Mouse (Mus musculus): Measurements from ENCODE around the gene Cyfip1. TPM values are rescaled to one million over a fixed set of nuclear protein-coding genes. Genes with fewer than 3 reads are reported as not detected.

Cyfip1 gene
- polyA plus RNA-seq, 1 experiment from 2014 or later, result 105 TPM

- no peaks in the 10 kb centered on the region for H3K27me3 ChIP-seq (ENCODE audit: control insufficient read depth, insufficient read depth, low read length)
- no peaks in the 10 kb centered on the region for H3K4me1 ChIP-seq (ENCODE audit: control insufficient read depth, insufficient read depth, low read length)
- ATAC-seq (ENCODE audit: insufficient read depth, low FRiP score), result no peak
- H3K36me3 ChIP-seq (ENCODE audit: control insufficient read depth, insufficient read depth, low read length), result 0 out of 2 replicates have a peak, but pooled peaks cover 2% of the 10 kb centered on the region
- no peak overlapping the region for H3K4me3 ChIP-seq (replicated peaks; ENCODE audit: low read length)
- H3K9ac ChIP-seq (ENCODE audit: low read length), result no peak overlapping the region
- no peaks in the 10 kb centered on the region for H3K9me3 ChIP-seq (replicated peaks; ENCODE audit: control insufficient read depth, low read length)
- 93% methylated on average over 2 of the region's 2 CpGs for WGBS
- H3K4me2 ChIP-seq (ENCODE audit: low read depth, low read length), result no peak overlapping the region
- H3K27ac ChIP-seq (ENCODE audit: low read length), result no peak overlapping the region
These were observed 132.9 kb downstream of the Cyfip1 start for GRCm38 (mm10) chr7:55974429-55974828.

- H3K27me3 ChIP-seq (ENCODE audit: control insufficient read depth, insufficient read depth, low read length), result no peaks in the 10 kb centered on the region
- no peak for ATAC-seq (ENCODE audit: insufficient read depth, low FRiP score)
- no peaks in the 10 kb centered on the region for H3K9me3 ChIP-seq (replicated peaks; ENCODE audit: control insufficient read depth, low read length)
- 83% methylated on average over 2 of the region's 2 CpGs for WGBS
- 0 out of 2 replicates have a peak, but pooled peaks cover 3% of the 10 kb centered on the region for H3K36me3 ChIP-seq (ENCODE audit: control insufficient read depth, insufficient read depth, low read length)
- H3K4me2 ChIP-seq (ENCODE audit: low read depth, low read length), result no peak overlapping the region
- no peaks in the 10 kb centered on the region for H3K4me1 ChIP-seq (ENCODE audit: control insufficient read depth, insufficient read depth, low read length)
- H3K4me3 ChIP-seq (replicated peaks; ENCODE audit: low read length), result no peak overlapping the region
- H3K27ac ChIP-seq (ENCODE audit: low read length), result no peak overlapping the region
- H3K9ac ChIP-seq (ENCODE audit: low read length), result no peak overlapping the region
These were observed 140.0 kb downstream of the Cyfip1 start for GRCm38 (mm10) chr7:55981511-55981910.

Other genes with a start within 250 kb of the Cyfip1 start
- gene Siglech, start 73.6 kb upstream of the Cyfip1 start, polyA plus RNA-seq (2015; fragmentation: Nextera tagmentation; extraction: Ambion mirVana), result 0.96 and 0.97 TPM in 2 replicates
- 25.7 and 31.5 TPM in 2 replicates for gene Tubgcp5, start 47.6 kb upstream of the Cyfip1 start, polyA plus RNA-seq (2015; fragmentation: Nextera tagmentation; extraction: Ambion mirVana)
- gene Nipa2, start 120.7 kb downstream of the Cyfip1 start, polyA plus RNA-seq (2015; fragmentation: Nextera tagmentation; extraction: Ambion mirVana), result 36.1 and 44.5 TPM in 2 replicates
- 6.0 and 6.4 TPM in 2 replicates for gene Nipa1, start 178.2 kb downstream of the Cyfip1 start, polyA plus RNA-seq (2015; fragmentation: Nextera tagmentation; extraction: Ambion mirVana)
- gene Herc2, start 208.5 kb downstream of the Cyfip1 start, polyA plus RNA-seq (2015; fragmentation: Nextera tagmentation; extraction: Ambion mirVana), result 19.9 TPM in 2 replicates